Mouse (Mus musculus): ENCODE data around the gene Adam12.

DNA sequence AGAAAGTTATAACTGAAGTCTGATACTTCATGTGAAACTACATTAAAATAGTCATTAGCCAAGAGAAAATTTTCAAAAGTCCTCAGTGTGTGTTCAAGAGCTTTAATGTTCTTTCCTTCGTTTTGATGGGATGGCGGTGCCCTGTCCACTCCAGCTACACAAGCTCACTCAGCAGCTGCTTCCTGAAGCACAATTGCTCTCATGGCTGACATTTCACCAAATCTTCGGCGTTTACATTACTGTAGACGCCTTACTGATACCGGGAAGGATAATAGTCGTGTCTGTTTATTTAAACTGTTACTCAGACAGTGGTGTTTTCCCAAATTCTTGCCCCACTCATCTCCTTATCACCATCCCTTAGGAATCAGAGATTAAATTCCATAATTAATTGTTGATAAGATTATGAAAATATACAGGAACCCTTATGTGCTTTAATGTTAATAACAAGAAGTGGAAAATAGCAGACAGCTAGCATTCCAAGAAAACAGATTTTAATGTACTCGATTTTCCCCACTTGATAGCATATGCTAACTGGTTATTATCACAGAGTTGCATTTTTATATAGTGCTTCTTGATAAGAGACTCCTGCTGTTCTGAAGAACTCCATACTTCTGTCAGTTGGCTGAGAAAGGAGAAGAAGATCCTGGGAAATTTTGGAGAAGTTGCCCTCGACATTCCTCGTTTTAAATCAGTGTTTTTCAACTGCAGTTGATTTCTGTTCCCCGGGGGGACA, 160.6 kb downstream of the Adam12 start:
- no peak for TF ChIP-seq CTCF (conservative IDR thresholded peaks at IDR 0.05; ENCODE audit: insufficient read depth, insufficient read length, low read depth, low read length)
- TF ChIP-seq POLR2A (IDR thresholded peaks at IDR 0.05; ENCODE audit: low read depth, low read length), result no peak
